Mouse (Mus musculus): ENCODE measurements around the gene Nup133. TPM values are rescaled to one million over a fixed set of nuclear protein-coding genes. Genes with fewer than 3 reads are reported as not detected.

Gene Nup133
- polyA plus RNA-seq, 1 experiment from 2014 or later = 19.0 TPM

- no peak for ATAC-seq (replicated peaks; ENCODE audit: low FRiP score, low read depth)
- H3K27me3 ChIP-seq (ENCODE audit: insufficient read depth, low read length) = no peaks in the 10 kb centered on the region
- no peaks in the 10 kb centered on the region for H3K9me3 ChIP-seq (replicated peaks; ENCODE audit: low read length)
- H3K9ac ChIP-seq (ENCODE audit: low read depth, low read length) = no peak overlapping the region
- WGBS = 71% methylated on average over 6 of the region's 6 CpGs
- no peaks in the 10 kb centered on the region for H3K36me3 ChIP-seq (ENCODE audit: insufficient read depth, low read length)
- no peak overlapping the region for H3K27ac ChIP-seq
- H3K4me3 ChIP-seq (replicated peaks; ENCODE audit: low read depth, low read length) = no peak overlapping the region
- TF ChIP-seq CTCF (IDR thresholded peaks at IDR 0.05; ENCODE audit: low read depth) = no peak
- H3K4me1 ChIP-seq (replicated peaks; ENCODE audit: insufficient read depth, low read length) = no peaks in the 10 kb centered on the region
- no peak for DNase-seq (ENCODE audit: low spot score)
- no peak overlapping the region for H3K4me2 ChIP-seq (ENCODE audit: low read length)
These were observed 39.6 kb upstream of the Nup133 start for GRCm38 (mm10) chr8:123988605-123989038.

- ATAC-seq (replicated peaks; ENCODE audit: low FRiP score, low read depth) = peak; percentile 96
- no peaks in the 10 kb centered on the region for H3K36me3 ChIP-seq (ENCODE audit: insufficient read depth, low read length)
- under 1% methylated on average over 49 of the region's 56 CpGs for WGBS
- no peak for TF ChIP-seq CTCF (IDR thresholded peaks at IDR 0.05; ENCODE audit: low read depth)
- H3K27me3 ChIP-seq (ENCODE audit: insufficient read depth, low read length) = no peaks in the 10 kb centered on the region
- peak within 1 kb of the TSS; percentile 67 for H3K4me3 ChIP-seq (replicated peaks; ENCODE audit: low read depth, low read length)
- H3K4me1 ChIP-seq (replicated peaks; ENCODE audit: insufficient read depth, low read length) = no peaks in the 10 kb centered on the region
- DNase-seq (ENCODE audit: low spot score) = peak; percentile 90
- H3K27ac ChIP-seq = peak within 1 kb of the TSS; percentile 89
- H3K9ac ChIP-seq (ENCODE audit: low read depth, low read length) = peak within 1 kb of the TSS; percentile 80
- no peaks in the 10 kb centered on the region for H3K9me3 ChIP-seq (replicated peaks; ENCODE audit: low read length)
- H3K4me2 ChIP-seq (ENCODE audit: low read length) = peak within 1 kb of the TSS; percentile 97
These were observed 33.8 kb upstream of the Nup133 start, which contains the start of gene Abcb10 for GRCm38 (mm10) chr8:123982826-123983400. TSS of gene Abcb10 (minus strand) at chr8:123983122.

- peak; percentile 14; the same call in 1 of the 2 replicates for ATAC-seq (replicated peaks; ENCODE audit: low FRiP score, low read depth)
- WGBS = 1% methylated on average over 48 of the region's 48 CpGs
- no peak for TF ChIP-seq CTCF (IDR thresholded peaks at IDR 0.05; ENCODE audit: low read depth)
These were observed 33.3 kb upstream of the Nup133 start for GRCm38 (mm10) chr8:123982291-123982793.

GRCm38 (mm10) chr8:123981674-123982073 is 32.6 kb upstream of the Nup133 start:
- Histone ChIP-seq H3K9ac (ENCODE audit: low read depth, low read length) (no peak overlapping the region), H3K27me3 (ENCODE audit: insufficient read depth, low read length) (no peaks in the 10 kb centered on the region), H3K27ac (no peak overlapping the region), H3K4me3 (replicated peaks; ENCODE audit: low read depth, low read length) (peak overlapping the region; percentile 1; the same call in 1 of the 2 replicates), H3K4me1 (replicated peaks; ENCODE audit: insufficient read depth, low read length) (no peaks in the 10 kb centered on the region), H3K9me3 (replicated peaks; ENCODE audit: low read length) (no peaks in the 10 kb centered on the region), H3K4me2 (ENCODE audit: low read length) (peak overlapping the region; percentile 97), H3K36me3 (ENCODE audit: insufficient read depth, low read length) (no peaks in the 10 kb centered on the region)
- 27% methylated on average over 4 of the region's 4 CpGs for WGBS
- ATAC-seq (replicated peaks; ENCODE audit: low FRiP score, low read depth) = no peak
- DNase-seq (ENCODE audit: low spot score) = peak; percentile 14
- TF ChIP-seq CTCF (IDR thresholded peaks at IDR 0.05; ENCODE audit: low read depth) = no peak

More at GRCm38 (mm10) chr8:123982291-123982793, 33.3 kb upstream of the Nup133 start:
- no peaks in the 10 kb centered on the region for H3K36me3 ChIP-seq (ENCODE audit: insufficient read depth, low read length)
- peak; percentile 10 for DNase-seq (ENCODE audit: low spot score)
- peak overlapping the region; percentile 67 for H3K4me3 ChIP-seq (replicated peaks; ENCODE audit: low read depth, low read length)
- peak overlapping the region; percentile 80 for H3K9ac ChIP-seq (ENCODE audit: low read depth, low read length)
- H3K4me2 ChIP-seq (ENCODE audit: low read length) = peak overlapping the region; percentile 97
- no peaks in the 10 kb centered on the region for H3K4me1 ChIP-seq (replicated peaks; ENCODE audit: insufficient read depth, low read length)
- H3K9me3 ChIP-seq (replicated peaks; ENCODE audit: low read length) = no peaks in the 10 kb centered on the region
- peak overlapping the region; percentile 89 for H3K27ac ChIP-seq
- H3K27me3 ChIP-seq (ENCODE audit: insufficient read depth, low read length) = no peaks in the 10 kb centered on the region

GRCm38 (mm10) chr8:123980239-123980638 is 31.2 kb upstream of the Nup133 start:
- Histone ChIP-seq H3K9me3 (replicated peaks; ENCODE audit: low read length) (no peaks in the 10 kb centered on the region), H3K36me3 (ENCODE audit: insufficient read depth, low read length) (no peaks in the 10 kb centered on the region), H3K27ac (no peak overlapping the region), H3K27me3 (ENCODE audit: insufficient read depth, low read length) (no peaks in the 10 kb centered on the region), H3K4me2 (ENCODE audit: low read length) (no peak overlapping the region), H3K4me3 (replicated peaks; ENCODE audit: low read depth, low read length) (no peak overlapping the region), H3K9ac (ENCODE audit: low read depth, low read length) (no peak overlapping the region), H3K4me1 (replicated peaks; ENCODE audit: insufficient read depth, low read length) (no peaks in the 10 kb centered on the region)
- no peak for ATAC-seq (replicated peaks; ENCODE audit: low FRiP score, low read depth)
- DNase-seq (ENCODE audit: low spot score) = no peak
- WGBS = 66% methylated on average over 4 of the region's 4 CpGs
- TF ChIP-seq CTCF (IDR thresholded peaks at IDR 0.05; ENCODE audit: low read depth) = no peak

GRCm38 (mm10) chr8:123978926-123979325 is 29.9 kb upstream of the Nup133 start:
- TF ChIP-seq CTCF (IDR thresholded peaks at IDR 0.05; ENCODE audit: low read depth) = no peak
- DNase-seq (ENCODE audit: low spot score) = no peak
- Histone ChIP-seq H3K9ac (ENCODE audit: low read depth, low read length) (no peak overlapping the region), H3K4me2 (ENCODE audit: low read length) (no peak overlapping the region), H3K27ac (no peak overlapping the region), H3K9me3 (replicated peaks; ENCODE audit: low read length) (no peaks in the 10 kb centered on the region), H3K27me3 (ENCODE audit: insufficient read depth, low read length) (no peaks in the 10 kb centered on the region), H3K4me1 (replicated peaks; ENCODE audit: insufficient read depth, low read length) (no peaks in the 10 kb centered on the region), H3K36me3 (ENCODE audit: insufficient read depth, low read length) (no peaks in the 10 kb centered on the region), H3K4me3 (replicated peaks; ENCODE audit: low read depth, low read length) (no peak overlapping the region)
- WGBS = 79% methylated on average over 8 of the region's 8 CpGs
- no peak for ATAC-seq (replicated peaks; ENCODE audit: low FRiP score, low read depth)
